Mouse (Mus musculus) neural tube, embryonic 15.5 days (tissue): ENCODE data around the gene Sowahd. TPM values are rescaled to one million over a fixed set of nuclear protein-coding genes. Genes with fewer than 3 reads are reported as not detected.

Source experiments
- ATAC-seq: fragments of 200-750 bp; cut with Nextera tagmentation; 2 replicates; pipeline ENCODE4 v1.8.0; 2017; ENCODE audit warnings: mild to moderate bottlenecking, moderate TSS enrichment, moderate library complexity; ENCODE audit not compliant: low FRiP score
- H3K27ac ChIP-seq: fragments of 300-500 bp; sonication (generic); replicated peaks from 2 replicates; pipeline ENCODE4 v1.5.1; 2015; ENCODE audit warnings: mild to moderate bottlenecking, inconsistent platforms
- H3K27me3 ChIP-seq: fragments of 300-500 bp; sonication (generic); replicated peaks from 2 replicates; pipeline ENCODE4 v1.6.1; 2015; ENCODE audit warnings: inconsistent platforms
- H3K36me3 ChIP-seq: fragments of 300-500 bp; sonication (generic); 2 replicates; pipeline ENCODE4 v1.6.1; 2015; ENCODE audit warnings: inconsistent platforms
- H3K4me1 ChIP-seq: fragments of 300-500 bp; sonication (generic); 2 replicates; pipeline ENCODE4 v1.6.1; 2015; ENCODE audit warnings: inconsistent platforms
- H3K4me2 ChIP-seq: fragments of 300-500 bp; sonication (generic); 2 replicates; pipeline ENCODE4 v1.6.1; 2015; ENCODE audit warnings: inconsistent platforms, mild to moderate bottlenecking, moderate library complexity
- H3K4me3 ChIP-seq: fragments of 300-500 bp; sonication (generic); replicated peaks from 2 replicates; pipeline ENCODE4 v1.5.1; 2015; ENCODE audit warnings: mild to moderate bottlenecking, inconsistent platforms
- H3K9ac ChIP-seq: fragments of 300-500 bp; sonication (generic); replicated peaks from 2 replicates; pipeline ENCODE4 v1.6.1; 2015; ENCODE audit warnings: mild to moderate bottlenecking, inconsistent platforms
- H3K9me3 ChIP-seq: fragments of 300-500 bp; sonication (generic); replicated peaks from 2 replicates; pipeline ENCODE4 v1.6.1; 2016; ENCODE audit warnings: inconsistent platforms
- WGBS: fragments of 180-500 bp; shearing (Covaris S2); methylation state at CpG from one replicate; pipeline ENCODE4 v1.1.7; 2015; ENCODE audit warnings: mixed read lengths; 5-methylcytosine and 5-hydroxymethylcytosine counted together
- polyA plus RNA-seq: library from polyadenylated mRNA; unstranded; fragments of >200 nt; fragmentation: Nextera tagmentation; extraction: Ambion mirVana; gene quantifications from 2 replicates; pipeline ENCODE4 v1.2.1, GENCODE M21; 2015

Sowahd gene
- polyA plus RNA-seq, 1 experiment from 2014 or later = not detected

GRCm38 (mm10) chrX:37098681-37099080 lies 50.0 kb downstream of the Sowahd start:
- no peak for ATAC-seq
- no peaks in the 10 kb centered on the region for H3K9me3 ChIP-seq
- no peak overlapping the region for H3K27ac ChIP-seq
- no peaks in the 10 kb centered on the region for H3K27me3 ChIP-seq
- no peak overlapping the region for H3K4me2 ChIP-seq
- 0 out of 2 replicates have a peak, but pooled peaks cover 12% of the 10 kb centered on the region for H3K36me3 ChIP-seq
- no peaks in the 10 kb centered on the region for H3K4me1 ChIP-seq
- WGBS = 93% methylated on average over 3 of the region's 3 CpGs
- no peak overlapping the region for H3K4me3 ChIP-seq
- no peak overlapping the region for H3K9ac ChIP-seq

Other genes starting within 250 kb of the Sowahd start
- gene Ube2a, start 174.9 kb upstream of the Sowahd start, polyA plus RNA-seq = 115 and 117 TPM in 2 replicates
- 24.2 and 27.6 TPM in 2 replicates for gene C330007P06Rik, start 174.7 kb upstream of the Sowahd start, polyA plus RNA-seq
- gene Nkrf, start 145.9 kb upstream of the Sowahd start, polyA plus RNA-seq = 18.3 and 19.5 TPM in 2 replicates
- 72.2 TPM in 2 replicates for gene Sept6, start 57.1 kb upstream of the Sowahd start, polyA plus RNA-seq
- 318 and 331 TPM in 2 replicates for gene Rpl39, start 36.6 kb downstream of the Sowahd start, polyA plus RNA-seq
- 29.4 and 31.9 TPM in 2 replicates for gene Upf3b, start 61.5 kb downstream of the Sowahd start, polyA plus RNA-seq
- 22.1 and 22.2 TPM in 2 replicates for gene Nkap, start 78.0 kb downstream of the Sowahd start, polyA plus RNA-seq
- 0.14 and 0.29 TPM in 2 replicates for gene Akap14, start 120.0 kb downstream of the Sowahd start, polyA plus RNA-seq
- 742 and 895 TPM in 2 replicates for gene Ndufa1, start 142.3 kb downstream of the Sowahd start, polyA plus RNA-seq
- gene Rnf113a1, start 142.4 kb downstream of the Sowahd start, polyA plus RNA-seq = 23.7 and 27.3 TPM in 2 replicates
- not detected in 2 replicates for gene Gm9, start 162.2 kb downstream of the Sowahd start, polyA plus RNA-seq
- gene Rhox1, start 173.4 kb downstream of the Sowahd start, polyA plus RNA-seq = not detected in 2 replicates
- gene Rhox2a, start 196.1 kb downstream of the Sowahd start, polyA plus RNA-seq = not detected in 2 replicates
- gene Rhox3a, start 201.1 kb downstream of the Sowahd start, polyA plus RNA-seq = not detected in 2 replicates
- not detected in 2 replicates for gene Rhox4a, start 216.5 kb downstream of the Sowahd start, polyA plus RNA-seq